Mouse (Mus musculus) forebrain, embryonic 11.5 days (tissue): Measurements from ENCODE around the gene Ccdc173. TPM values are rescaled to one million over a fixed set of nuclear protein-coding genes. Genes with fewer than 3 reads are reported as not detected.
A peak's percentile ranks its signal among the peaks of the same experiment; 100 is the strongest.
"Not testable (repeated sequence)": the region's sequence is repeated elsewhere in the genome, so short reads cannot be mapped to it uniquely, and the experiment has no call there.

Experiments
- ATAC-seq: fragments of 200-750 bp; cut with Nextera tagmentation; replicated peaks from 2 replicates; pipeline ENCODE4 v1.8.0; 2017; ENCODE audit warnings: moderate TSS enrichment; ENCODE audit not compliant: low FRiP score
- DNase-seq: peaks from one replicate; pipeline ENCODE4 v3.0.0-alpha.2; 2017; ENCODE audit warnings: low spot score
- H3K27ac ChIP-seq: fragments of 300-500 bp; sonication (generic); 2 replicates; pipeline ENCODE4 v1.5.1; 2014; ENCODE audit warnings: low read depth, low read length
- H3K27me3 ChIP-seq: fragments of 300-500 bp; sonication (generic); 2 replicates; pipeline ENCODE4 v1.6.1; 2014; ENCODE audit warnings: mild to moderate bottlenecking, low read length, mixed read lengths; ENCODE audit not compliant: control insufficient read depth, insufficient read depth
- H3K36me3 ChIP-seq: fragments of 300-500 bp; sonication (generic); 2 replicates; pipeline ENCODE4 v1.6.1; 2014; ENCODE audit warnings: mild to moderate bottlenecking, low read length, moderate library complexity, mixed read lengths; ENCODE audit not compliant: control insufficient read depth, insufficient read depth
- H3K4me1 ChIP-seq: fragments of 300-500 bp; sonication (generic); replicated peaks from 2 replicates; pipeline ENCODE4 v1.6.1; 2014; ENCODE audit warnings: low read length, mixed read lengths; ENCODE audit not compliant: control insufficient read depth, insufficient read depth
- H3K4me2 ChIP-seq: fragments of 300-500 bp; sonication (generic); 2 replicates; pipeline ENCODE4 v1.6.1; 2014; ENCODE audit warnings: low read depth, mild to moderate bottlenecking, low read length, moderate library complexity, mixed read lengths; ENCODE audit not compliant: severe bottlenecking
- H3K4me3 ChIP-seq: fragments of 300-500 bp; sonication (generic); 2 replicates; pipeline ENCODE4 v1.5.1; 2014; ENCODE audit warnings: low read depth, low read length
- H3K9ac ChIP-seq: fragments of 300-500 bp; sonication (generic); 2 replicates; pipeline ENCODE4 v1.6.1; 2014; ENCODE audit warnings: low read length
- H3K9me3 ChIP-seq: fragments of 300-500 bp; sonication (generic); 2 replicates; pipeline ENCODE4 v1.6.1; 2016; ENCODE audit warnings: low read length, mixed read lengths; ENCODE audit not compliant: control insufficient read depth
- WGBS: fragments of 180-500 bp; shearing (Covaris S2); extraction: QIAGEN DNeasy Blood & Tissue Kit; methylation state at CpG from one replicate; pipeline ENCODE4 v1.1.7; 2014; 5-methylcytosine and 5-hydroxymethylcytosine counted together
- polyA plus RNA-seq: library from polyadenylated mRNA; unstranded; fragments of >200 nt; fragmentation: Nextera tagmentation; extraction: Ambion mirVana; gene quantifications from 2 replicates; pipeline ENCODE4 v1.2.1, GENCODE M21; 2014

Ccdc173 gene
- polyA plus RNA-seq, 1 experiment from 2014 or later: 4.8 TPM

DNA sequence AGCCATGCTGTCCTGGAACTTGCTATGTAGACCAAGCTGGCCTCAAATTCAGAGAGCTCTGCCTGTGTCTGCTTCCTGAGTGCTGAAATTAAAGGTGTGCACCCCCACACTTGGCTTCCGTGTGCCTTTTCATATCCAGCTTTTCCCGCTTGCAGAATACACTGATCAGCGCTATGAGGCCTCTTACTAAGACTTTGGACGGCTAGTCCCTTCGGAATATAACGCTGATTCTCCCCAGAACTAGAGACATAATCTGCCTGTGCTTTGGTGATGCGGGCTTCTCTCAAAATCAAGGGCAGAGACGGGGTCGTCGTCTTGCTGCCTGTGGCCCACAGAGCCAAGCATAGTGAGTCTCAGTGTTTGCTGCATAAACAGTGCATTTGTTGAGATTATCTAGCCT lies 36.5 kb upstream of the Ccdc173 start:
- H3K4me2 ChIP-seq: no peak overlapping the region
- 85% methylated on average over 10 of the region's 10 CpGs for WGBS
- H3K9ac ChIP-seq: no peak overlapping the region
- DNase-seq (no peak), ATAC-seq (no peak)
- H3K9me3 ChIP-seq: no peaks in the 10 kb centered on the region
- no peaks in the 10 kb centered on the region for H3K27me3 ChIP-seq
- H3K27ac ChIP-seq: no peak overlapping the region
- H3K4me3 ChIP-seq: no peak overlapping the region
- no peaks in the 10 kb centered on the region for H3K36me3 ChIP-seq
- no peaks in the 10 kb centered on the region; the same call in 1 of the 2 replicates for H3K4me1 ChIP-seq

DNA sequence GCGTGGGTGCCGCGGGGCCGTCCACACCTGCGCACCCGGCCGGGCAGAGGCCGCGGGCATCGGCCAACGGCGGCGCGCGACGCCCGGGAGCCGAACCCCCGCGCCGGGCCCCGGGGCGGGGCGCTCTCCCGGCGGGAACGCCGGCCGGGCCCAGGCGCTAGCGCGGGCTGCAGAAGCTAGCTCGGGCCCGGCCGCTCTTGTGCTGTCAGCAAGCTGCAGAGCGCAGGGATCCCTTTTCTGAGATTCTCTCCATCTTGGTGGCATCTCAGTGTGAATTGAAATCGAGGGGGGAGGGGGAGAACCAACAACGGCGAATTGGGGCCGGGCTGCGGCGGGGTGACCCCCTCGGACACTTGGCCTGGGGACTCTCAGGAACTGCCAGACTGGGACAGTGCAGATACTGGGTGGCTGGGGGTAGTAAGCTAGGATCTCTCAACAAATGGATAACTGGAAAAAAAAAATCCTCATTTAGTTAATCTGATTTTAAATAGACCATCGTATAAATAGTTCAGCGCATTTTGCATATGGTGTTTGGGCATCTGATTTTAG lies 33.8 kb upstream of the Ccdc173 start:
- Histone ChIP-seq H3K36me3 (no peaks in the 10 kb centered on the region), H3K4me3 (peak overlapping the region; percentile 81), H3K27me3 (no peaks in the 10 kb centered on the region), H3K27ac (peak overlapping the region; percentile 80), H3K4me2 (peak overlapping the region; percentile 81), H3K4me1 (no peaks in the 10 kb centered on the region; the same call in 1 of the 2 replicates), H3K9ac (peak overlapping the region; percentile 97), H3K9me3 (no peaks in the 10 kb centered on the region)
- ATAC-seq (peak; percentile 83), DNase-seq (peak; percentile 80)
- WGBS: 2% methylated on average over 45 of the region's 45 CpGs

DNA sequence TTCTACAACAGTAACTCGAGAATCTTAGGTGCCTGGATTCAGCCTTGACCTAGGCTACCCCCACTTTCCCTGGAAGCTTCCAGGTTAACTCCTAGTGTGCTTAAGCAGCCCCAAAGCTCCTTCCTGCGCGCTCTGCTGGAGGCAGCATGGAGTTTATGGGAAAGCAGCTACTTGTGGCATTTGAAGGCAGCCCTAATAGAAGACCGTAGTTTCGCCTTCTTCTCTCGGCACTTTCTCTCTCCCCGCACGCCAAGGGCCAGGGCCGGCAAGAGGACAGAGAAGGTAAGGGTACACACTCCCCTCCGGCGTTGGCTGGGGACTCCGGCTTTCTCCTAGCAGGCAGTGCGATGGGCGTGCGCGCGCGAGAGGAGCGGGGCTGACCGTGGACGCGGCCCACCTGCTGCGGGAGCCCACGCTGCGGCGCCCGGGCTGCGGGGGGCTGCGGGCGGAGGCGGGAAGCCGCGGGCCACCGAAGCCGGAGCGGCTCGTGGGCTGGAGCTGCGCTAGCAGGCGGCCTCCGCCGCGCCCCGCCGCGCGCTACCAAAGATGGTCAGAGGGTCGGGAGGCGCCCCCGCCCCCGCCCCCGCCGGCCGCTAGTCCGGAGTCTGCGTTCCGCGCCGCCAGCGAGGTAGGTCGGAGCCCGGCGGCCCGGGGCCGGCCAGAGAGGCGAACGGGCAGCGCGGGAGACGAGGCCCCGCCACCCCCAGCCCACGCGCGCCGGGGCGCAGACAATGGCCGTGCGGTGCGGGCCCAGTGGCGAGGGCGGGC lies 33.2 kb upstream of the Ccdc173 start:
- H3K4me1 ChIP-seq: no peaks in the 10 kb centered on the region; the same call in 1 of the 2 replicates
- ATAC-seq (peak; percentile 83), DNase-seq (peak; percentile 85)
- H3K27ac ChIP-seq: peak overlapping the region; percentile 80
- under 1% methylated on average over 67 of the region's 80 CpGs for WGBS
- peak overlapping the region; percentile 81 for H3K4me2 ChIP-seq
- H3K4me3 ChIP-seq: peak overlapping the region; percentile 81
- H3K9ac ChIP-seq: peak overlapping the region; percentile 97
- H3K9me3 ChIP-seq: no peaks in the 10 kb centered on the region
- no peaks in the 10 kb centered on the region for H3K27me3 ChIP-seq
- no peaks in the 10 kb centered on the region for H3K36me3 ChIP-seq

DNA sequence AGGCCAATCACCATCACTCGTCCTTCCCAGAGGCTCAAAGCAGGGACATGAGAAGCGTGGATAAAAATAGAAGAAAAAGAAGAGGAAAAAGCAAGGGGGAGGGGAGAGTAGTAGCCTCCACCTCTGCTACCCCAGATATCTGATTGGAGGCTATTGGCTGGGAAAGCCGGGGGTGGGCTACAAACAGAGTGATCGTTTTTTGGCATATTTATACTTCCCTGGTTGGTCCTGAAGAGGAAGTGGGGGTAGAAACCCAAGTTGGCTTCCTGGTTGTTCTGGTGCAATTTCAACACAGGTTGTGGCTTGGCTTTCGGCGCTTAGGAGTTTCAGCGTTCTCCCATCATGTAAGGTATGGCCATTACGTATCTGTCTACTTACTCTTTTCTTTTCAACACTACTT lies 32.3 kb upstream of the Ccdc173 start, which contains the start of gene Klhl23:
Gene Klhl23, plus strand, starts transcription at position 234 of the 400 bp plus-strand sequence.
- WGBS: 23% methylated on average over 8 of the region's 8 CpGs
- no peaks in the 10 kb centered on the region for H3K27me3 ChIP-seq
- H3K27ac ChIP-seq: peak within 1 kb of the TSS; percentile 80
- H3K36me3 ChIP-seq: no peaks in the 10 kb centered on the region
- H3K4me2 ChIP-seq: peak within 1 kb of the TSS; percentile 81
- peak within 1 kb of the TSS; percentile 81 for H3K4me3 ChIP-seq
- H3K4me1 ChIP-seq: no peaks in the 10 kb centered on the region; the same call in 1 of the 2 replicates
- ATAC-seq (no peak), DNase-seq (peak; percentile 55)
- no peaks in the 10 kb centered on the region for H3K9me3 ChIP-seq
- H3K9ac ChIP-seq: peak within 1 kb of the TSS; percentile 97

DNA sequence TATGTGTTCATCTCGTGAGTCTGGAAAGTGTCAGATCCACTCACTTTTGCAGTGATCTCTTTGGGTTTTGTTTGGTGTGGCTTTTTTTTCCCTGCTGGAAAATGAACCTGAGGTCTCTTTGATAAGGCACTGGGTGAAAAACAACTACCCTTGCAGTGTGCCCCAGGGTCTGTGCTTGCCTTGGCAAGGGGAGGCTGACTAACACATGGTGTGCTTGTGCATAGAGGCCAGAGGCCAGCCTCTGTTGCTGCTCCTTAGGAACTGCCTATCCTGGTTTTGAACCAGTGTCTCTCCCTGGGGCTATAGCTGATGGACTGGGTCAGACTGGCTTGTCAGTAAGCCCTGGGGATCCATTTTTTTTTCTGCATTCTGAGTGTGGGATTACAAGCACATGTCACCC lies 30.8 kb upstream of the Ccdc173 start:
- Histone ChIP-seq H3K9me3 (no peaks in the 10 kb centered on the region), H3K4me2 (no peak overlapping the region)
- WGBS: 86% methylated on average over 1 of the region's 1 CpGs

DNA sequence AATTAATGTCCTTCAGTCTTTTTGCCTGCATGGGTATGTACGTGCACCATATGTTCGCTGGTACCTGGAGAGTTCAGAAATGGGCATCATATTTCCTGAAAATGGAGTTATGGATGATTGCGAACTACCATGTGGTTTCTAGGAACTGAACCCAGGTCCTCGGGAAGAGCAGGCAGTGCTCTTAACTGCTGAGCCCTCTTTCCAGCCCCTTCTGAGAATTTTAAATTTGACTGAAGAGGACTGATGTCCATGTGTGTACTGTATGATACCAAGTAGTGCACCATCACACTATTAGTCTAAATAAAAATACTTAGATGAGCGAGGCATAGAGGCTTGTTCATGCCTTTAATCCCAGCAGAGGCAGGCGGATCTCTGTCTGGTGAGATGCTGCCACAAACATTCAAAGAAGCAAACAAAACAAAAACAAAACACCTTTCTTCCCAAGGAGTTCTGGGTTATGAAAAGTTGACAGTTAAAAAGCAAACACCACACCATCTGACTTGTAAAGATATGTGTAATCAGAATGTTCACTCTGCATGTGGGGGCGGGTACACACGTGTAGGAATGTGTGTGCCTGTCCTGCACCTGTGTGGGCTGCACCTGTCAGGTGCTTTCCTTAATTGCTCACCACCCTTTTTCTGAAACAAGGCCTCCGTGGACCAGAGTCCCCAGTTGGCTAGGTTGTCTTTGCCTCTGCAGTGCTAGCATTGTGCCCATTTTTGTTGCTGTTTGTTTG lies 29.1 kb upstream of the Ccdc173 start:
- Histone ChIP-seq H3K27me3 (no peaks in the 10 kb centered on the region), H3K36me3 (no peaks in the 10 kb centered on the region), H3K4me2 (no peak overlapping the region), H3K27ac (no peak overlapping the region), H3K9ac (no peak overlapping the region), H3K4me1 (no peaks in the 10 kb centered on the region; the same call in 1 of the 2 replicates), H3K9me3 (no peaks in the 10 kb centered on the region), H3K4me3 (no peak overlapping the region)
- WGBS: 82% methylated on average over 9 of the region's 9 CpGs
- DNase-seq (no peak), ATAC-seq (no peak)

More for the DNA sequence above, 30.8 kb upstream of the Ccdc173 start:
- no peak overlapping the region for H3K27ac ChIP-seq
- no peaks in the 10 kb centered on the region for H3K36me3 ChIP-seq
- no peaks in the 10 kb centered on the region; the same call in 1 of the 2 replicates for H3K4me1 ChIP-seq
- DNase-seq (no peak), ATAC-seq (no peak)
- no peak overlapping the region for H3K9ac ChIP-seq
- no peaks in the 10 kb centered on the region for H3K27me3 ChIP-seq
- H3K4me3 ChIP-seq: no peak overlapping the region

DNA sequence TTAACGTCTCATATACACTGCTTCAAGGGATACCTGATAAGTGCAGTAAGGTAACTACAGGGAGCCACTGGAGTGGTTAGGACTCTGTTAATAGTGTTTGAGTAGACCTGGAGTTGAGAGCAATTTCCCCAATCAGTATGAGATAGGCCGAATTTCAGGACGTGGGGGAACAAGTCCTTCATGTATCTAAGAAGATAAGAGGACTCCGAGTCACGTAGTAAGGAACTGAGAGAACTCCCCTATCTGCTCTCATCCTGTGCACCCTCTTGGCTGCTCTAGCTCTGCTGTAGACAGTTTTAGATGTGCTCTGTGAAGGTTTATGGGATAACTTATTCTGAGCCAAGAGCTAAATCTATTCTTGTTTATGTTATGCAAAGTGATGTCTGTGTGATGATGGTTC lies 27.2 kb upstream of the Ccdc173 start:
- Histone ChIP-seq H3K36me3 (no peaks in the 10 kb centered on the region), H3K27me3 (no peaks in the 10 kb centered on the region), H3K27ac (no peak overlapping the region), H3K9ac (no peak overlapping the region), H3K4me1 (no peaks in the 10 kb centered on the region), H3K4me3 (no peak overlapping the region), H3K4me2 (no peak overlapping the region), H3K9me3 (no peaks in the 10 kb centered on the region)
- no peak for ATAC-seq
- DNase-seq: no peak
- 91% methylated on average over 5 of the region's 5 CpGs for WGBS

DNA sequence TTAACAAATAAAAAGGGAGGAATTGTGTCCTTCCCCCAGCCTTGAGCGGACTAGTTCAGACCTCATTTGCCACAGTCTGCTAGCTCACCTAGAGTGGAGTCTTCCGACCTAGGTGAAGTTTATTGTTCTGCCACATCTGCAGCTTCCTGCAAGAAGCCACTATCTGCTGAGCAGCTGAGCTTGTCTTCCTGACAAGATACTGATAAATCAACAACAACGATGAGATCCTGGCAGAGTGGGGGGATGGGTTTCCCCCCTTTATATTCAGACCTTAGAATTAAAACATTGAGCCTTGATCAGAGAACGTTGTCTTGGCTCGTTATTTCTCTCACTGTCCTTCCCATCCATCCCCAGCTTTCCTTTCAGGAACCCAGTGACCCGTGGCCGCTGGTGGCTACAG lies 22.0 kb upstream of the Ccdc173 start:
- H3K9me3 ChIP-seq, DNase-seq, ATAC-seq, H3K4me2 ChIP-seq, H3K27me3 ChIP-seq, H3K36me3 ChIP-seq, H3K9ac ChIP-seq, H3K27ac ChIP-seq, H3K4me1 ChIP-seq, H3K4me3 ChIP-seq: not testable (repeated sequence)
- WGBS: 57% methylated on average over 7 of the region's 7 CpGs
